Mouse (Mus musculus) intestine, embryonic 15.5 days (tissue): ENCODE measurements around the gene Msmp. TPM values are rescaled to one million over a fixed set of nuclear protein-coding genes. Genes with fewer than 3 reads are reported as not detected.

Experiments used
- ATAC-seq: fragments of 200-750 bp; cut with Nextera tagmentation; 2 replicates; pipeline ENCODE4 v1.8.0; 2017; ENCODE audit warnings: moderate TSS enrichment, moderate library complexity
- H3K27ac ChIP-seq: fragments of 300-500 bp; sonication (generic); 2 replicates; pipeline ENCODE4 v1.5.1; 2015; ENCODE audit warnings: mild to moderate bottlenecking, inconsistent platforms
- H3K27me3 ChIP-seq: fragments of 300-500 bp; sonication (generic); replicated peaks from 2 replicates; pipeline ENCODE4 v1.6.1; 2015; ENCODE audit warnings: inconsistent platforms
- H3K36me3 ChIP-seq: fragments of 300-500 bp; sonication (generic); 2 replicates; pipeline ENCODE4 v1.6.1; 2015; ENCODE audit warnings: inconsistent platforms
- H3K4me1 ChIP-seq: fragments of 300-500 bp; sonication (generic); replicated peaks from 2 replicates; pipeline ENCODE4 v1.6.1; 2015; ENCODE audit warnings: inconsistent platforms
- H3K4me2 ChIP-seq: fragments of 300-500 bp; sonication (generic); replicated peaks from 2 replicates; pipeline ENCODE4 v1.6.1; 2015; ENCODE audit warnings: mild to moderate bottlenecking, inconsistent platforms
- H3K4me3 ChIP-seq: fragments of 300-500 bp; sonication (generic); replicated peaks from 2 replicates; pipeline ENCODE4 v1.5.1; 2015; ENCODE audit warnings: inconsistent platforms
- H3K9ac ChIP-seq: fragments of 300-500 bp; sonication (generic); 2 replicates; pipeline ENCODE4 v1.6.1; 2015; ENCODE audit warnings: inconsistent platforms
- H3K9me3 ChIP-seq: fragments of 300-500 bp; sonication (generic); 2 replicates; pipeline ENCODE4 v1.6.1; 2016; ENCODE audit warnings: inconsistent platforms
- WGBS: fragments of 180-500 bp; shearing (Covaris S2); methylation state at CpG from one replicate; pipeline ENCODE4 v1.1.7; 2015; 5-methylcytosine and 5-hydroxymethylcytosine counted together
- polyA plus RNA-seq: library from polyadenylated mRNA; unstranded; fragments of >200 nt; fragmentation: Nextera tagmentation; extraction: Ambion mirVana; gene quantifications from 2 replicates; pipeline ENCODE4 v1.2.1, GENCODE M21; 2015

The Msmp gene
- polyA plus RNA-seq, 1 experiment from 2014 or later = 0.75 TPM

- Histone ChIP-seq H3K4me2 (no peak overlapping the region), H3K27ac (no peak overlapping the region), H3K27me3 (no peaks in the 10 kb centered on the region), H3K9ac (no peak overlapping the region), H3K36me3 (peaks cover 11% of the 10 kb centered on the region), H3K4me3 (no peak overlapping the region), H3K4me1 (0 out of 2 replicates have a peak, but pooled peaks cover 2% of the 10 kb centered on the region), H3K9me3 (no peaks in the 10 kb centered on the region)
- 53% methylated on average over 7 of the region's 7 CpGs for WGBS
- ATAC-seq = peak; percentile 32; the same call in 1 of the 2 replicates
Observed at GRCm38 (mm10) chr4:43587681-43588080, 3.4 kb upstream of the Msmp start.

DNA sequence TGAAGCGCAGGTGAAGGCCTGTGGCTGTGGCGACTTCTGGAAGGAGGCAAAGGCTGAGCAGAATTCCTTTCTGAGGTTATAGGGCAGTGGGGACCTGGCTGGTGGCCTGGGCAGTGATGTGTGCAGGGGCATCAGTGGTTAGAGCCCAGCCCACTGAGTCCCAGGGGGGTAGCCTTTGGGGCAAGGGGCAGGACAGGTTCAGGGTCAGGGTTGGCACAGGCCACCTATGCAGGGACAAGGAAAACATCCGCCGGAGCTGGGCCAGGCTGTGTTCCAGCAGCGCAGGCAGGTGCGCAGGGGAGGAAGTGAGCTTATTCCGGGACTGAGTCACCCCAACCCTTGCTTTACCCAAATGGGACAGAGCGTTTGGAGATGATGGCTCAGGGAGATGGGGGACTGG is 2.1 kb upstream of the Msmp start:
- Histone ChIP-seq H3K27ac (no peak overlapping the region), H3K27me3 (no peaks in the 10 kb centered on the region), H3K4me3 (no peak overlapping the region), H3K4me2 (no peak overlapping the region), H3K4me1 (0 out of 2 replicates have a peak, but pooled peaks cover 2% of the 10 kb centered on the region), H3K36me3 (peaks cover 16% of the 10 kb centered on the region), H3K9me3 (no peaks in the 10 kb centered on the region), H3K9ac (no peak overlapping the region)
- 75% methylated on average over 8 of the region's 8 CpGs for WGBS
- ATAC-seq = no peak

GRCm38 (mm10) chr4:43585682-43586081 is 1.4 kb upstream of the Msmp start:
- H3K27ac ChIP-seq = no peak overlapping the region
- no peak for ATAC-seq
- 0 out of 2 replicates have a peak, but pooled peaks cover 2% of the 10 kb centered on the region for H3K4me1 ChIP-seq
- H3K9ac ChIP-seq = no peak overlapping the region
- H3K4me2 ChIP-seq = no peak overlapping the region
- no peak overlapping the region for H3K4me3 ChIP-seq
- H3K9me3 ChIP-seq = no peaks in the 10 kb centered on the region
- H3K36me3 ChIP-seq = peaks cover 20% of the 10 kb centered on the region
- no peaks in the 10 kb centered on the region for H3K27me3 ChIP-seq
- WGBS = 55% methylated on average over 9 of the region's 10 CpGs

DNA sequence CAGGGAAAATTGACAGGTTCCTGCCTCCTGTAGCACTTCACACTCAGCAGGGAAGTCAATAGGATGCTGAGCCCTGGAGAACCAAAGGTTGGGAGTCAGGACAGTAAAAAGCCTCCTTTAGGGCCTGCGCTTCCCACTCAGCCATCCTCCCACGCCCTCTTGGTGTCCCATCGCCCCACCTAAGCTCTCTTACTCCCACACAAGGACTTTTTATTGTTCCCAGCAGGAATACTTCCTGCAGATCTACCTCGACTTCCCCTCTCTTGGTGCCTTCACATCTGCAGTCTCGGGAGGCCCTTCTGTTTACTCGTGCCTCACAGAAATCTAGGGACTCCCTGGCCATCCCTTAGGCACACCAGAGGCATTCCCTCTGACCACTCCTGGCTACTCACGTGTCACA is 873 bp downstream of the Msmp start:
- Histone ChIP-seq H3K36me3 (peaks cover 20% of the 10 kb centered on the region), H3K27ac (no peak overlapping the region), H3K9ac (no peak overlapping the region), H3K4me3 (no peak overlapping the region), H3K4me1 (peaks cover 11% of the 10 kb centered on the region; the same call in 1 of the 2 replicates), H3K27me3 (no peaks in the 10 kb centered on the region), H3K4me2 (no peak overlapping the region), H3K9me3 (no peaks in the 10 kb centered on the region)
- WGBS = 70% methylated on average over 7 of the region's 7 CpGs
- ATAC-seq = no peak

DNA sequence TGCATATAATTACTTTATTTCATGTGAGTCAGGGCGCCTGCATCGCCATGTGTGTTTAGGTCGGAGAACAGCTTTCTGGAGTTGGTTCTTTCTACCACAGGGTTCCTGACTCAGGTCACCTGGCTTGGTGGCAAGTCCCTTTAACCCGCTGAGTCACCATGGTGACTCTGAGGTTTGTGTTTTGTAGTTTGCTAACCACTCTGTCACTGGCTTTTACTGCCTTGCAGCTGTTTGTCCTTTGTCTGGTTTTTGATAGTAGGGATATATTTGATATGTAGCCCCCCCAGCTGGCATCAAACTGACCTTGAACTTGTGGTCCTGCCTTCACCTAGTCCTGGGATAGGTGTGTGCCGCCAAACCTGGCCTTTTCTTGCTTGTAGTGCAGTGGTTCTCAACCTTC is 2.1 kb downstream of the Msmp start:
- WGBS = 94% methylated on average over 5 of the region's 5 CpGs
- Histone ChIP-seq H3K4me1 (peaks cover 17% of the 10 kb centered on the region), H3K27me3 (no peaks in the 10 kb centered on the region), H3K4me2 (no peak overlapping the region), H3K9ac (no peak overlapping the region), H3K4me3 (no peak overlapping the region), H3K9me3 (no peaks in the 10 kb centered on the region), H3K27ac (no peak overlapping the region), H3K36me3 (peaks cover 20% of the 10 kb centered on the region)
- no peak for ATAC-seq

- H3K36me3 ChIP-seq = peaks cover 20% of the 10 kb centered on the region
- no peak for ATAC-seq
- no peak overlapping the region for H3K4me2 ChIP-seq
- peaks cover 26% of the 10 kb centered on the region for H3K4me1 ChIP-seq
- no peak overlapping the region for H3K4me3 ChIP-seq
- H3K27ac ChIP-seq = no peak overlapping the region
- 95% methylated on average over 12 of the region's 12 CpGs for WGBS
- H3K9me3 ChIP-seq = no peaks in the 10 kb centered on the region
- no peak overlapping the region for H3K9ac ChIP-seq
- H3K27me3 ChIP-seq = no peaks in the 10 kb centered on the region
Observed at GRCm38 (mm10) chr4:43581381-43581780, 2.9 kb downstream of the Msmp start.

DNA sequence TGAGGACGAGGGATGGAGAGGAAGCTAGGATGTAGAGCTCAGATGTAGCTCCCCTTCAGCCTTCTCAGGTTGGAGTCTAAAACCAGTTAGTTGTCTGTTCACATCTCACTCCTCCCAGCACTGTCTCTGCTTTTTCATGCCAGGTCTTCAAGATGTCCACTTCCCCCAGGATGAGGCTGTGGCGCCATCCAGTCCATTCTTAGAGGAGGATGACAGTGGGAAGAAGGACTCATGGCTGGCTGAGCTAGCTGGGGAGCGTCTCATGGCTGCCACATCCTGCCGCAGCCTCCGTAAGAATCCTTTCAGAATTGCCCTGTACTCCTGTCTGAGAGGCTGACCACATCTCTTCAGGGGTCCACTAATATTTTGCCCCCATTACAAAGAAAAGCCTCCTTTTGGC is 3.6 kb downstream of the Msmp start:
- H3K27me3 ChIP-seq = no peaks in the 10 kb centered on the region
- H3K4me1 ChIP-seq = peaks cover 28% of the 10 kb centered on the region
- WGBS = 93% methylated on average over 5 of the region's 5 CpGs
- H3K36me3 ChIP-seq = peaks cover 20% of the 10 kb centered on the region
- no peak for ATAC-seq
- H3K4me2 ChIP-seq = no peak overlapping the region
- no peak overlapping the region for H3K4me3 ChIP-seq
- H3K9ac ChIP-seq = 0 out of 2 replicates have a peak overlapping the region, but pooled peaks have one; percentile 13
- H3K27ac ChIP-seq = no peak overlapping the region
- H3K9me3 ChIP-seq = no peaks in the 10 kb centered on the region

- Histone ChIP-seq H3K27ac (no peak overlapping the region), H3K27me3 (no peaks in the 10 kb centered on the region), H3K36me3 (peaks cover 20% of the 10 kb centered on the region), H3K4me1 (peaks cover 30% of the 10 kb centered on the region), H3K9ac (no peak overlapping the region), H3K4me3 (peak overlapping the region; percentile 84), H3K4me2 (peak overlapping the region; percentile 94), H3K9me3 (no peaks in the 10 kb centered on the region)
- no peak for ATAC-seq
- 78% methylated on average over 6 of the region's 6 CpGs for WGBS
Observed at GRCm38 (mm10) chr4:43579731-43580130, 4.6 kb downstream of the Msmp start.

- no peak for ATAC-seq
- H3K36me3 ChIP-seq = peaks cover 20% of the 10 kb centered on the region
- no peaks in the 10 kb centered on the region for H3K9me3 ChIP-seq
- H3K4me3 ChIP-seq = peak overlapping the region; percentile 84
- peak overlapping the region; percentile 94 for H3K27ac ChIP-seq
- H3K4me1 ChIP-seq = peaks cover 28% of the 10 kb centered on the region
- peak overlapping the region; percentile 94 for H3K4me2 ChIP-seq
- H3K9ac ChIP-seq = peak overlapping the region; percentile 87
- H3K27me3 ChIP-seq = no peaks in the 10 kb centered on the region
- under 1% methylated on average over 10 of the region's 10 CpGs for WGBS
Observed at GRCm38 (mm10) chr4:43579256-43579655, 5.0 kb downstream of the Msmp start.

DNA sequence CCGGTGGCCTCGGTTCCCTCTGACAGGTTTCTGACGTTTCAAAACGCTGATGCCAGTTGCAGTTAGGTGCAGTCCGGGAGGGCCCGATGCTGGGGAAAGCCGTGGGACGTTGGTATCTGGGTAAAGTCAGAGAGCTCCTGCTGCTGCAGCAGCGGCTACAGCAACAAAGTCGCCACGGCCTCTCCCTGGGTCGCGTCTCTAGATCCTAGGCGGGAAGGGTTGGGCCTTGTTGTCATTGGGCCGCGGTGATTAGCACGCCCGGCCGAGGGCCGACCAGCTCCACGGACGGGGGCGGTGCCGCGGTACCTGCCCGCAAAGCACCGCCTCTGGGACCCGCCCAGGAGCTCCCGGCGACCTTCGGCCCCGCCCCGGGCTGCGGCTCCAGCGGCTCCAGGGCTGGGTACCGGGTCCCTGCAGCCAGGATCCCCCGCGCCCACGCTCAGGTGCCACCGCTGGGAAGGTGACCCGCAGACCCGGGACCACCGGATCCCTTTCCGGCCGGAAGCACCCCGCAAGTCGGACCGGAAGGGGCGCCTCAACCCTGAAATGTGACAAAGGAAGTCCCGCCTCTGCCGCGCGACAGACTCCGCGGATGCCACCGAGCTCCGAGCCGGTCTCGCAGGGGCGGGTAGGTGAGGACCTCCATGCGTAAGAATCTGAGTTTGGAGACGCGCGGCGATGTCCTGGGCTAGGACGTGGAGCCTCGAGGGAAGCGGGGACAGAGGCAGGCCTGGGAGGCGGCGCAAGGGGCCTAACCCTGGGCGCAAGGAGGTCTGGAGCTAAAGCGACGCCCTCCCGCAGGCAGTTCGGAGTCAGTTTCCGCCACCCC is 5.7 kb downstream of the Msmp start, which contains the start of the genes Rgp1 and Gba2:
Gene Rgp1, plus strand, starts transcription at position 340 of the 829 bp plus-strand sequence.
Gene Gba2, minus strand, starts transcription at position 498 of the 829 bp plus-strand sequence.
- peaks cover 17% of the 10 kb centered on the region for H3K36me3 ChIP-seq
- H3K27me3 ChIP-seq = no peaks in the 10 kb centered on the region
- H3K27ac ChIP-seq = peak within 1 kb of the TSS; percentile 94
- WGBS = under 1% methylated on average over 75 of the region's 76 CpGs
- peak within 1 kb of the TSS; percentile 94 for H3K4me2 ChIP-seq
- H3K4me3 ChIP-seq = peak within 1 kb of the TSS; percentile 84
- peak within 1 kb of the TSS; percentile 87 for H3K9ac ChIP-seq
- peaks cover 28% of the 10 kb centered on the region for H3K4me1 ChIP-seq
- ATAC-seq = peak; percentile 97
- no peaks in the 10 kb centered on the region for H3K9me3 ChIP-seq

GRCm38 (mm10) chr4:43577237-43577881 is 6.9 kb downstream of the Msmp start:
- H3K27ac ChIP-seq = no peak overlapping the region
- peak overlapping the region; percentile 94 for H3K4me2 ChIP-seq
- H3K4me3 ChIP-seq = peak overlapping the region; percentile 84
- H3K9me3 ChIP-seq = no peaks in the 10 kb centered on the region
- H3K36me3 ChIP-seq = 0 out of 2 replicates have a peak, but pooled peaks cover 10% of the 10 kb centered on the region
- no peaks in the 10 kb centered on the region for H3K27me3 ChIP-seq
- ATAC-seq = no peak
- H3K9ac ChIP-seq = peak overlapping the region; percentile 87
- peaks cover 28% of the 10 kb centered on the region for H3K4me1 ChIP-seq
- 36% methylated on average over 8 of the region's 8 CpGs for WGBS

DNA sequence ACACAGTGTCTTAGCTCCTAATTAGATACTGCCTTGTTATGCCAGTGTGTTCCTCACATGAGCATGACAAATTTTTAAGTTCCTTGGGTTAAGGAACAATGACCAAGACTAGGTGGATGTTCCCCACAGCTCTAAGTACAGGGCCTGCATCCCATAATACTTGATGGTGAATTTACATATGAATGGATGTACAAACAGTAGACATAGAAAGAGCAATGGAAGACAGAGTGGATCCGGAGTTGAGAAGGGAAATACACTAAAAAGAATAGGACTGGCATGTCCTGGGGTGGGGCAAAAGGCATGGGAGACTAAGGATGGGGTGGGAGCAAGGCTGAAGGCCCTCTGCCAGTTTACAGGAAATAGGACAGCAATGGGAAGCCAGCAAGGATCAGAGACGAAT is 8.9 kb downstream of the Msmp start:
- Histone ChIP-seq H3K36me3 (peaks cover 6% of the 10 kb centered on the region; the same call in 1 of the 2 replicates), H3K27ac (no peak overlapping the region), H3K4me1 (peaks cover 27% of the 10 kb centered on the region), H3K9ac (no peak overlapping the region), H3K27me3 (no peaks in the 10 kb centered on the region), H3K4me3 (no peak overlapping the region), H3K9me3 (no peaks in the 10 kb centered on the region), H3K4me2 (no peak overlapping the region)
- 75% methylated on average over 2 of the region's 2 CpGs for WGBS
- no peak for ATAC-seq
